Mouse (Mus musculus) left cerebral cortex, postnatal 25 days (tissue): ENCODE results near the gene C1qtnf1. TPM values are rescaled to one million over a fixed set of nuclear protein-coding genes. Genes with fewer than 3 reads are reported as not detected.
A peak's percentile ranks its signal among the peaks of the same experiment; 100 is the strongest.

Experiments
- DNase-seq, 2 experiments: peaks; one replicate each; pipeline ENCODE4 v3.0.0; 2022; ENCODE audit warnings: low spot score in 2 of 2, mixed read lengths in 1 of 2
- intact Hi-C: fragments of 180-260 bp; cut with DNase I; formaldehyde crosslinking; loops from one replicate; pipeline ENCODE4 v1.15.1; 2025
- total RNA-seq, 2 experiments: library from RNA; stranded (reverse); gene quantifications; 2 replicates each; pipeline ENCODE4 v1.2.3; 2021

C1qtnf1 gene
- total RNA-seq, 2 experiments from 2014 or later = 3.6 to 4.2 TPM

DNA sequence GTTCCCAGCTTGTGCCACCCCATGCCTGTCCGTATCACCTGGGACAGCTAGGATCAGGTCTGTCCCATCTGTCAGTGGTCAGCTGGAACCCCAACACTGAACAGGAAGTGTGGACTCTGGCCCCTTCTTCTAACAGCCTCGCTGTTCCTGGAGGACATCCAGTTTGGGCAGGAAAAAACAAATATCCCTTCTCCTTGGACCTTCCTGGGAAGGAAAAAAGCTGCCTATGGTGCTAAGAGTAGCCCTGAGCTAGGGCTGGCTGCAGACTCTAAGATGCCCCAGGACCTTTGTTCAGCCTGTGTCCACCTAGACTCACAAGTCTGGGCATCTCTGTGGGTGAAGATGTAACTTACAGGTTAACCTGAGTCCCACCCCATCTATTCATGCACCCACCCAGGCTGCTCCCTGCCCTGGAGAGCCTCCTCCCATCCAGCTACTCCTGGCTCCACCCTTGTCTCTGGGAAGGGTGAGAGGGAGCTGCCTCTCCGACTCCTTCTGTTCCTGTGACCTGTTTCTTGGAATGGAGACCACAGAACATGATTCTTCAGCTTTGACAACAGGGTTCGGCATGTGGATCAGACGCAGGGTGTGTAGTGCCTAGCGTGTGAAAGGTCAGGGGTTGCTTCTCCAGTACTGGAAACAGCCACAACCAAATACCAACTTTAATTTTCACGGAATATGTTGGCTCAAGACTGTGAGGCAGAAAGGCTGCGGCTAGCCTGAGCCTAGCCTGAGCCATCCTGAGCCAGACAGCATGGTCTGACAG lies 1.1 kb downstream of the C1qtnf1 start:
- intact Hi-C loops = loop anchor here (10.0 kb wide), 1 partner anchor 546 kb away; no protein-coding TSS in a partner anchor

DNA sequence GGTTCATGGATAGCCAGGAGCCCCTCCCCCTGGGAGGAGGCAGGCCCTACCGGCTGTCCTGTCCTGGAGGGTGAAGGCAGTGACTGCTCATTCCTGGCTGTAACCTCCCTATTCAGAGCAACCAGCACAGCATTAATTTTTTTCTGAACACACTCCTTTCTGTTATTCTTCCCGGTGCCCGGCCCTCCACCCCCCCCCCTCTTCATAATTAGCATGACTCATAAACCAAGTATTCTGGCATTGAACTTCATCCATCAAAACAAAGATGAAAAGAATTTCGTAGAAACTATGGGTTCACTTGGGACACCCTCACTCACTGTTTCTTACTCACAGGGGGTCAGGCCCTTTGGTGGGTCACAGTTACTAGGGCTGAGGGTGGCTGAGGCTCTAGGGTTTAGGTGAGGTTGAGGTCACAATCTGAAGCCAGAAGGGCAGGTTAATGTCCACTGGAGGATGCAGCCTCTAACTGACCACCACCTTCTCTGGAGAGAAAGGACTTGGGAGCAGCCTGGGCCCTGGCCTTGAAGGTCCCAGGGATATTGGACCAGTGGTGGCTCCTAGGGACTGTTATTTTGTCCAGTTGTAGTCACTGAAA lies 2.4 kb downstream of the C1qtnf1 start:
- no peak for DNase-seq
- intact Hi-C loops = no loop called here

More for the DNA sequence above, 1.1 kb downstream of the C1qtnf1 start:
- no peak for DNase-seq

GRCm38 (mm10) chr11:118431100-118431948 lies 3.3 kb downstream of the C1qtnf1 start:
- intact Hi-C loops = no loop called here
- no peak for DNase-seq

DNA sequence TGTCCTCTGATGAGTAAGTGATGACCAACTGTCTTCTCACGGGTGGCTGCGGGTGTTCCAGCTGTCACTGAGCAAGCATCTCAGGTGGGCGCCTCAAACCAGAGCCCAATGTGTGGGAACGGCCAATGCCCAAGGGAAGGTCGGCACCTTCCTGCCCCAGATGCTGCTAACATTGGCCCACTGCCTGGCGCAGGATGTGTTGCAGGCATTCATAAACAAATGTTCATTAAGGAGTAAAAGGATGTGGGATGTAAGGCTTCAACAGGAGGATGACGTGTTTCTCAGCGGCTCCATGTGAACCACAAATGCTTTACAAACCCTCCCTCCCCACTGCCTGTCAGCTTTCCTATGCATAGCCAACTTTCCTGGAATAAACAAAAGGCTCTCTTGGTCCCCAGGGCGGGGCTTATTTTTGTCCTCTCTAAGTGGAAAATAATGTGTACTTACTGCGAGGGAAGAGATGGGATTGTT lies 5.4 kb downstream of the C1qtnf1 start:
- intact Hi-C loops = no loop called here
- DNase-seq = no peak

- no peak for DNase-seq
- intact Hi-C loops = no loop called here
Measured at GRCm38 (mm10) chr11:118434093-118434492, 6.1 kb downstream of the C1qtnf1 start.

DNA sequence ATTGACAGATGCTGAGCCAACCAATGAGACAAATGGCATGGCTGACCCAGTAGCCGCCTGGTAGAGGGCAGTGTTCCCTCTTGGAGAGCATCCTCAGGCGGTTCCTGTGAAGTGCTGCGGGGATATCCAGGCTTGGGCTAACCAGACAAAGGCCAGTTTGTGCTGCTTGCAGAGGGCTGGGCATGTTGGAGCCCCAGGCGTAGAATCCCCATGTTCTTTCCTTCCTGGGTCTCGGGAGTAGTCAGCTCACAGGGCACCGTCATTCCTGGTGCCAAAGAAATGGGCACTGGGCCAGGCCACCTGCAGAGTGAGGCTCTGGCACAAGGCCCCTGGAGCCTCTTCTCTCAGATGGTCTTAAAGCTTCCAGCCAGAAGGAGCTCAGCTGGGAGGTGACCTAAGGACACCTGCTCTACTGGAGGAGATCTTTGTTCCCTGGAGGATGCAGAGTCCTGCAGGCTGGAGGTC lies 8.5 kb downstream of the C1qtnf1 start:
- intact Hi-C loops = no loop called here
- DNase-seq = no peak

DNA sequence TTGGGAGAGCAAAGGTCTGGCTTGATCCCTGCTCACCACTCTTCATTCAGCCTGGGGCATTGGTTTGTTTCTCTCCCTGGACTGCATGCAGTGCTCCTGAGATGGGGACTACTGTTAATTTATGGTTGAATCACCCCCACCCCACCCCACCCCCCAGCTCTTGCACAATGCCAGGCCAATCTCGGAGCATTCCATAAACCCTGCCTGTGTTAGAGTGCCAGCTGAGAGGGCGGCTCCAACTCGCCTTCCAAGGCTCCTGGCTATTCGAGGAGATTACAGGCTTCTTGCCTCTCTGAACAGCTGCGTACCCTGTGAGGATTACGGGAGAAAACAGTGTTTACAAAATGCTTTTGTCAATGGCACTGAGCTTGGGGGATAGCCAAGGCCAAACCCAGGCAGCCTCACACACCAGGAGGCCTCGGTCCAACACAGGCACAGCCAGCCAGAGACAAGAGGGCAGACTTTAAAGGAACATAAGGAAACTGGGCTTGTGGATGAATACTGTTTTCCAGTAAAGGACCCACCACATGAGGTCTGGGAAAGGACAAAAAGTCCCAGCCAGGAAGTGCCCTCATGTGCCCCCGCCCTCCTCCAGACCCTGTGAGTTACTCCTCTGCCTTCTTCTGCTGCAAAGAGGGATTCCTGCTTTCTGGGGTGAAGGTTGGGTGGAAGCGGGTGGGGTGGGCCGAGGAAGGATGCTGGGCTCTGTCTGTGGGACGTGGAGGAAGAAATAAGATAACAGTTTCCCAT lies 10.8 kb downstream of the C1qtnf1 start:
- intact Hi-C loops = no loop called here
- no peak for DNase-seq

- intact Hi-C loops = loop anchor here (1.0 kb wide), 1 partner anchor 18 kb away; no protein-coding TSS in a partner anchor
- DNase-seq = no peak
Measured at GRCm38 (mm10) chr11:118442691-118443090, 14.7 kb downstream of the C1qtnf1 start.

- intact Hi-C loops = loop anchor here (1.0 kb wide), 1 partner anchor 19 kb away; no protein-coding TSS in a partner anchor
- DNase-seq = peak in 1 of 2 experiments; percentile 56
Measured at GRCm38 (mm10) chr11:118443201-118443970, 15.4 kb downstream of the C1qtnf1 start.

DNA sequence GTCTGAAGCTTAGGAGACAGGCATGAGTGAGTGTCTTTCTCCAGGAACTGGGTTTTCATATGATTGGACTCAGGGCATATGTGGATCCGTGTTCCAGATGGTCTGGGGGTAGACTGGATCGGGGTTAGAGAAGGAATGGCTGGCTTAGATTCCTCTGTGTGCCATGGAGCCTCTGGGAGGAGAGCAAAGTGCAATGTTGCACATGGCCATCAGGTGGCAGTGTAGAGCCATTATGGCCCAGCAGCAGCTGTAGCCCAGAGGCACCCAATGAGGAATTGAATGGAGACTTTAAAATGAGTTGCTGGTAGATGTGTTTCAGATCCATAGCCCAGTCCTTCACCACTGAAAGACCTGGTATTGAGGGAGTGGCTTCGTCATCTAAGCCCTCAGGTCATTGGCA lies 17.8 kb downstream of the C1qtnf1 start:
- peak; percentile 64 to 73 for DNase-seq
- intact Hi-C loops = loop anchor here (1.0 to 5.0 kb wide), 2 partner anchors 45 to 291 kb away; no protein-coding TSS in a partner anchor

DNA sequence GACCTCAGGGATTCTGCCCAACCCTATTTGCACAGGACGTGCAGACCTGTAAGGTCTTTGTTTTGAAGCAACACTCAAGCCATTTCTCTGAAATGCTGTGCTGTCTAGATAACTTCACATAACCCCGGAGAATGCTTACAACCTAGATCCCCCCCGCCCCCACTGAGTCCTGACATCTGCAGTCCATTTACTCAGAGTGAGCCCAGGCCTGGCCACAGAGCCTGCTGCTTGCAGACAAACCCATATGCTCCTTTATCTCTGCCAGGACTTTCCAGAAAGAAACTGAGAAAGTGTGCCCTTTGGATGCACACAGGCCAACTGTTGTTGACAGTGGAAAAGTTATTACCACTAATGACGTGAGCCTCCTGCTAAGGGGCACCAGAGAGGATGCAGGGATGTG lies 19.3 kb downstream of the C1qtnf1 start:
- intact Hi-C loops = loop anchor here (5.0 kb wide), 1 partner anchor 290 kb away; no protein-coding TSS in a partner anchor
- DNase-seq = no peak

GRCm38 (mm10) chr11:118448385-118448784 lies 20.4 kb downstream of the C1qtnf1 start:
- DNase-seq = no peak
- intact Hi-C loops = loop anchor here (5.0 kb wide), 1 partner anchor 289 kb away; no protein-coding TSS in a partner anchor

- DNase-seq = no peak
- intact Hi-C loops = no loop called here
Measured at GRCm38 (mm10) chr11:118451211-118451610, 23.2 kb downstream of the C1qtnf1 start.

GRCm38 (mm10) chr11:118452955-118453354 lies 25.0 kb downstream of the C1qtnf1 start:
- no peak for DNase-seq
- intact Hi-C loops = no loop called here

GRCm38 (mm10) chr11:118453886-118454671 lies 26.1 kb downstream of the C1qtnf1 start:
- intact Hi-C loops = no loop called here
- DNase-seq = no peak

DNA sequence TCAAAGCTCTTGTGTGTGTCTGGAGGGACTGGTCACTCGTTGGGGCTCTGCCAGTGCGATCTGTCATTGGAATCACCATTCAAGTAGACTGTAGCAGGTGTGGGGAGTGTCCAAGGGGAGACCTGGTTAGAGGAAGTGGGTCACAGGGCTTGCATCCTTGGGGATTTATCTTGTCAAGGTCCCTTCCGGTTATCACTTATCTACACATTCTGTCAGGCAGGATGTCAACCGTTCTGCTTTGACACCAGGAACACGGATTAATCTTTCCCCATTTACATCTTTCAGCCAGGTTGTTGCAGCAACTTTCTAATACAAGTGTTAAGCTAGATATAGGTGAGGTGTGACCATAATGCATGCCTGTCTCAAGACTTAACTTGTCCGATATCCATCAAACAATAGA lies 27.8 kb downstream of the C1qtnf1 start:
- intact Hi-C loops = no loop called here
- DNase-seq = no peak

- peak; percentile 60 to 83 for DNase-seq
Measured at GRCm38 (mm10) chr11:118456937-118457336, 28.9 kb downstream of the C1qtnf1 start.

GRCm38 (mm10) chr11:118459051-118459450 lies 31.0 kb downstream of the C1qtnf1 start:
- intact Hi-C loops = no loop called here
- no peak for DNase-seq

More at GRCm38 (mm10) chr11:118456937-118457336, 28.9 kb downstream of the C1qtnf1 start:
- intact Hi-C loops = no loop called here
